Mouse (Mus musculus) brain, embryonic 14.5 days (tissue): ENCODE measurements around the gene Vapa.
"Not testable (repeated sequence)": the region's sequence is repeated elsewhere in the genome, so short reads cannot be mapped to it uniquely, and the experiment has no call there.

Source experiments
- CTCF ChIP-seq: fragments of 200-500 bp; IDR thresholded peaks from 2 replicates; pipeline ENCODE4 v1.5.1; 2012; ENCODE audit warnings: inconsistent platforms, mild to moderate bottlenecking, moderate library complexity, borderline replicate concordance; ENCODE audit not compliant: insufficient read depth, insufficient read length; ENCODE audit errors: extremely low read depth
- POLR2A ChIP-seq: fragments of 200-500 bp; IDR thresholded peaks from 2 replicates; pipeline ENCODE4 v1.6.1; 2012; ENCODE audit warnings: mild to moderate bottlenecking, inconsistent platforms, borderline replicate concordance; ENCODE audit not compliant: poor library complexity, insufficient read depth, insufficient read length, severe bottlenecking; ENCODE audit errors: extremely low read depth

DNA sequence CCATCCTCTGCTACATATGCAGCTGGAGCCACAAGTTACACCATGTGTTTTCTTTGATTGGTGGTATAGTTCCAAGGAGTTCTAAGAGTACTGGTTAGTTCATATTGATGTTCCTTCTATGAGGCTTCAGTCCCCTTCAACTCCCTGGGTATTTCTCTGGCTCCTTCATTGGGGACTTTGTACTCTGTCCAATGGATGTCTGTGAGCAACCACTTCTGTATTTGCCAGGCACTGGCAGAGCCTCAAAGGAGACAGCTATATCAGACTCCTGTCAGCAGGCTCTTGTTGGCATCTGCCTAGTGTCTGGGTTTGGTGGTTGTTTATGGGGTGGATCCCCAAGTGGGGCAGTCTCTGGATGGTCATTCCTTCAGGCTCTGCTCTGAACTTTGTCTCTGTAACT is 81.0 kb downstream of the Vapa start:
- TF ChIP-seq CTCF, POLR2A: not testable (repeated sequence)
